Mouse (Mus musculus): ENCODE measurements around the gene Mtfr1l. TPM values are rescaled to one million over a fixed set of nuclear protein-coding genes. Genes with fewer than 3 reads are reported as not detected.
A peak's percentile ranks its signal among the peaks of the same experiment; 100 is the strongest.

Gene Mtfr1l
- 10 to 100 TPM; 60.2 to 60.7 TPM for total RNA-seq (2021)

DNA sequence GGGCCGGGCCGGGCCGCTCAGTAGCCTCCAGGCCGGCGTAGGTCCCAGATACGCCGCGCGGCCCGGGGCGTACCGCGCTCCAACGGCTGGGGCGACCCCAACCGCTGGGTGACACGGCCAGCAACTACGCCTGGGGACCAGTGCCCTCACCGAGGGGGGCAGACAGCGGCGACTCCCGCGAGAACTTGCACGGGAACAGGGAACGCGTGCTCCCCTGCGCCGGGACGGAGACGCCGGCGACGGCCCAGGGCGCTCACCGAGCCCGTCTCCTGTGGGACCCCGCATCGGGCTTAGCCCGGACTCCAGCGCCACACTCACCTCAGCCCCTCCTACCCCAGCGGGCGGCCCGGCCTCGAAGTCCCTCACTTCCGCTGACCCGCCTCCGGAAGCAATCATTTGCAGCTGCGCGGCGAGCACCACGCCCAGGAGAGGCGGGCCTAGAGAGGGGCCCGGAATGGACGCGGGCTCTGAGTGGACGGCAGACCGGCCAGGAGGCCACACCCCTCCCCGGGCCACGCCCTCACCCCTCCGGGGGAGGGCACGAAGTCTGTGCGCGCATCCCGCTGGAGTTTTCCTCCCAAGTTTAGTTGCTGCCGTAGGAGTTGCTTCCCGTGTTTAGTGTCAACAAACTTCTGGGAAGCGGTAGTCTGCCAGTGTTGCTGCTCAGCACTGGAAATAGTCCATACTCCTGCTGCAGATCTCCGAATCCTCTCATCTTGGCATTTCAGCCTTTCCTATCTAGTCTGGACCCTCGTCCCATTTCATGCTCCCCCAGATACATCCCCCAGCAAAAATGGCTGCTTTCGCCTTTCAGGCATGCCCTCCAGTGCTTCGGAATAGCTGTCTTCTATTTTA, at the start of gene Mtfr1l:
TSS of gene Mtfr1l (minus strand) at position 456 of the 855 bp plus-strand sequence.
- peak; percentile 96 to 98 for DNase-seq (ENCODE audit: low spot score in 2 of 2)
- intact Hi-C loops (cut with DNase I): no loop called here

DNA sequence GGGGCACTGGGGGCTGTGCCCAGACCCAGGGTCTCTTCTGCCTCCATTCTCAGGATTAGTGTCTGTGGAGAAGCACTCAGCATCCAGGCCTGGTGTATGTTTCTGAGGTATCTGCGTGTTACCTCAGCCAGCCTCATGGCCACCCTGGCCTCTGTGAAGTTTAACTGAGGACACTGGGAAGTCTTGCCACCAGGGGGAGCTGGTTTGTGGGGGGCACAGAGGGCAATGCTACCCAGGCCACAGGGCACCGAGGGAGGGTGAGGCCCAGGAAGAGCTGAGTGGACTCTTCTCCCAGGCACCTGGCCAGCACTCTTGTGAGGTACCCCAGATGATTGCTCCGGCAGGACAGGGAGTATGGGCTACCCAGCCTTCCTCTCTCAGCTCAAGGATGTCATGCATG, 48.3 kb upstream of the Mtfr1l start:
- intact Hi-C loops (cut with DNase I): loop anchor here (5.0 kb wide), 1 partner anchor 44 kb away; no protein-coding TSS in a partner anchor
- DNase-seq (ENCODE audit: low spot score in 2 of 2): no peak

DNA sequence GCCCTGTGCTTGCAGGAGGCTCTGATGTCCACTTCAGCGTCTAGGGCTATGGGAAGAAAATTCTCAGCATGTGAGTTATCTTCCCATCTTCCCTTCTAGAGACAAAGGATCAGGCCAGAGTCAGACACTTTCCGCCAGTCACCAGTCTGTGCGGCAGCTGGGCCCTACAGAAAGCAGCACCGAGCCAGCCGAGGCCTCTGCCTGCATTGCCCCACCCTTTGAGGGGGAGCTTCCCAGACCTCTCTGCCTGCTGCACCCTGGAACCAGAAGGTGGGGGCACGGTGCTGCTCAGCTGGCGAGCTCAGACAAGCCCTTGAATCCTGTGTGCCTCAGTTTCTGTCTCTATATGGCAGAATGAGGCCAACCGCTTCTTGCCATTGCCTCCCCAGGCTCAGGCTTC, 46.2 kb upstream of the Mtfr1l start:
- no peak for DNase-seq (ENCODE audit: low spot score in 2 of 2)
- intact Hi-C loops (cut with DNase I): loop anchor here (5.0 kb wide), 1 partner anchor 46 kb away; no protein-coding TSS in a partner anchor

DNA sequence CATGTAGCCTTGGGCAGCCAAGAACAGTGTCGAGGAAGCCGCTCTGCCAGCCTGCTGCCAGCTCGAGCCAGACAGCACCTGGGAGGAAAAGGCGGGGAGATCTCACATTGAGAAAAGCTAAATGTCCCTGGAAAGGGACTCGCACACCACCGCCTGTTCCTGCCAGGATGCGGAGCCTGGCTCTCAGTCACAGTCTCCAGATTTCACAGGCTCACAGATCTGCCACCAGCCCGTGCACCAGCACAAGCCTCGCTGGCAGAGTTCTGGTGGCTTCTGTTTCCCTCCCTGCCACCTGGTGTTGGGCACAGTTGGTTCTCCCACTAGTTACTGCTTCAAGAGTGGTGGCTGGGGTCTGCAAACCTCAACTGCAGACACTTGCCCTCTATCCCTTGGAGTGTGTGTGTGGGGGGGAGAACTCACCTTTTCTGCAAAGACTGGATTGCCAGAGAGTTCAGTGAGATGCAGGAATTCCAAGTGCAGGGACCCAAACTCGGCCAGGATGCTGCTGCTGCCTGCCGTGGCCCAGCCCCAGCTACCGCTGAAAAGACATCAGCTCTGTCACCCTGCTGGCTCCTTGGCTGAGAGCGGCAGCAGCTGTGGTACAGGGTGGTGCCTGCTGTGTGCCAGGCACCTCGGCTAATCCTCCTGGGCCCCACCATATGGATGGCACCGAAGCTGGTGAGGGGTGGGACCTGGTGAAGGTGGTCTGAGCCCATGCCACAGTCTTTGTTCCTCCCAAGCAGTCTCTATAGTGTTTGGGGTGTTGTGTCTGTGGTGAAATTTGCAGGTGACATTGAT, 45.4 kb upstream of the Mtfr1l start:
- intact Hi-C loops (cut with DNase I): loop anchor here (5.0 kb wide), 1 partner anchor 47 kb away; no protein-coding TSS in a partner anchor
- peak; percentile 63 to 89 for DNase-seq (ENCODE audit: low spot score in 2 of 2)

DNA sequence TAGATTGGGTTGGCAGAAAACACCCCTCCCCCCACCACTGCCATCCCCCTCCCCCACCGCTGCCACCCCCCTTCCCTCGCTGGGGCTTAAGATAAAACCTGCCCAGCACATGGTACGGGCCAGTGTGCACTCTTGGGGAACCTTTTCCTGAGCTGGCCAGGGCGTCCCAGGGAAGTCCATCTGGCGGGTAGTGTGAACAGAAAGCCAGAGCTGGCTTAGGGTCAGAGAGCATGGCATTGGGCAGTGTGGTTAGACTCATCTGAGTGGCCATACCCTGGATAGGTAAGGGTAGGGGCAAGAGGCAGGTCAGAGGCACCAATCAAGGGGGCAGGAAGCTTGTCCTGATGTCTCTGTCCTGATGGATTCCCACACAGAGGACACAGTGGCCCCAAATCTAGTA, 44.4 kb upstream of the Mtfr1l start:
- intact Hi-C loops (cut with DNase I): loop anchor here (5.0 kb wide), 1 partner anchor 48 kb away; no protein-coding TSS in a partner anchor
- DNase-seq (ENCODE audit: low spot score in 2 of 2): no peak

DNA sequence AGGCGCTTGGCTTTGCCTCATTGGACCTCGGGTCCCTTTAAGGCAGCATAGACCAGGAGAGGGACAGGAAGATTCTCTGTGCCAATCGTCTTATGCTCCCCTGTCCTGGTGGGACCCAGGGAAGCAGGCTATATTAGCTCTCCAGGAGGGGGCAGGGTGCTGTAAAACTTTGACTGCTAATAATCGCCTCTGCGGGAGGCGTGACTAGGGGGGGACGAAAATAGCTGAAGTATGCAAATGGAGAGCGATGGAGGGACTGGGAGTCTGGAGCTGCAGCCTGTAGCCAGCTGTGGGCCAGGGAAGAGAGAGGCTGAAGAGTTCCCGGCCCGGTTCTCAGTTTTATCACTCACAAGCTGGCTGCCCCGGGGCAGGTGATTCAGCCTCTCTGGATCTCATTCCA, 44.0 kb upstream of the Mtfr1l start:
- intact Hi-C loops (cut with DNase I): no loop called here
- no peak for DNase-seq (ENCODE audit: low spot score in 2 of 2)

DNA sequence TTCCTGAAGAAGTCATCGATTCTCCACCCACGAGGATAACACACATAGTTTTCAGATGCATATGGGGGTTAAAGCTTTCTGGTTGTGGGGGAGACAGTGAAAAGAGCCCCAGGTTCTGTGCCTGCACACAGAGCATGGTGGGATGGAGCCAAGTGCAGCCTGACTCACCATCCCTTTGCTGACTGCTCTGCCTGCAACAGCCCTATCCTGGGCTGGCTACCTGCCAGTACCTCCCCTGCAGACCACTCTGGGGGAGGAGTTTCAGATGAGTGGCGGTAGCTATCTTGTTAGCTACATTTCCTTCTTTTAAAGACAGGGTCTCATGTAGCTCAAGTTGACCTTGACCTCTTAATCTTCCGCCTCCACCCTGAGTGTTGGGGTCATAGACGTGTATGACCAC, 43.2 kb upstream of the Mtfr1l start:
- DNase-seq (ENCODE audit: low spot score in 2 of 2): peak in 1 of 2 experiments; percentile 69
- intact Hi-C loops (cut with DNase I): no loop called here

DNA sequence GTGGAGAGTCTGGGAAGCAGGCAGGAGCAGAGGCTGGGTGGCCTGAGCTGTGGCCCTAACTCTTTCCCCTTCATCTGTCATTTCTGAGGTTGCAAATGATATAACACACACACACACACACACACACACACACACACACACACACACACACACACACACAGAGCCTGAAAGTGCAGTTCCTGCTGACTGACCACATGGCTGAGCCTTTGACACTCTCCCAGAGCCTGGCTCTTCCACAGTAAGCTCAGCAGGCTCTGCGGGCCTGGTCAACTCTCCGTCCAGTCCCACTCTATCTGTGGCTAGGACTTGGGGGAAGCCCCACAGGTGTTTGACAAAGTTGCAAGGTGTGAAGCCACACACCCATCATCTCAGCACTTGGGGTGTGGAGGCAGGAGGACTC, 42.1 kb upstream of the Mtfr1l start:
- intact Hi-C loops (cut with DNase I): no loop called here
- DNase-seq (ENCODE audit: low spot score in 2 of 2): no peak

DNA sequence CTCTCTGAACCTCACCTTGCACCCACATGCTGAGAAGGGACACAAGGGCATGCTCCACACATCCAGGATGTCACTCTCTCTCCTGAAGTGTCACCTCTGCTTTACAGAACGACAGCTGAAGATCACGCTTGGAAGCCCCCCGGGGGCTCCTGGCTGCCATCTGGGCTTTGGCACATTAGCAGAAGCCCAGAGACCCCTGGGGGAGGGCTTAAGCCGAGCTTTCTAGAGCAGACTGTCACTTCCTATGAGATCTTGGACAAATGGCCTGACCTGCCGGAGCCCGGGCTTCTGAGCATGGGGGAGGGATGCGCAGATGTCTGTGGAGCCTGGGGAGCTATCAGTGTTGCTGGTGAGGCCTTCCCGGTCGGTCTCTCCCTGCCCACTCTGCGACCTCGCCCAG, 40.3 kb upstream of the Mtfr1l start:
- intact Hi-C loops (cut with DNase I): no loop called here
- no peak for DNase-seq (ENCODE audit: low spot score in 2 of 2)

DNA sequence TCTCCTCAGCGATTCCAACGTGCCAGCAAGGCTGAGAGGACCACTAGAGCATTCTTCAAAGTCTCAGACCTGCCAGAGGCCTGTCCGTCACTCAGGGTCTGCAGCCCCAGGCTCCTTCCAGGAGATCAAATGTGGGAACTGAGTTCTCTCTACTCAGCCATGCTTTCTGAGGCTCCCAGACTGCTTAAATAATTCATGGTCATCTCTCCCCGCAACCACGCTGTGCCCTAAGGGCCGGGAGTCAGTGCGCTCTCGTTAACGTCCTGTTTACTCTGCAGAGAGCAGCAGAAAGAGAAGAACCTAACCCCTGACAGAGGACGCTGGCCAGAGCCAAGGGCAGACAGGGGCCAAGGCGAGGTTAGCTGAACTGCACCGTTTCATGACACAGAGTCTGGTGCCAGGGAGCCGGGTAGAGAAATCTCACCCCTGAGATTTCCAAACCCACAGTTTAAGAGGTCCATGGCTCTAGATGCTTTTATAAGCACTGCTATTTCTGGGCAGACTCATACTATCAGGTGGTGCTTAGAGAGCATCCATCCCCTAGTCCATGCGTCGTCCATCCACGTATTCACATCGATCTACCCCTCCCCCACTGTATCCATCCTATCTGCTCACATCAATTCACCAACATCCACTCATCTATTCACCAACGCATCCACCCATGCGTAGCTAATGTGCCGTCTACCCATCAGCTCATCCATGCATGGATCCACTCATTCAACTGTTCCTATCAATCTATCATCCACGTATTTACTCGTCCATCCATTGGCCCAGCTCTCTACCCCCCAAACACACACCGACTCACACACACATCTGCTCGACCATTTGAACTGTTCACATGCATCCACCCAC, 37.5 kb upstream of the Mtfr1l start:
- intact Hi-C loops (cut with DNase I): no loop called here
- no peak for DNase-seq (ENCODE audit: low spot score in 2 of 2)

DNA sequence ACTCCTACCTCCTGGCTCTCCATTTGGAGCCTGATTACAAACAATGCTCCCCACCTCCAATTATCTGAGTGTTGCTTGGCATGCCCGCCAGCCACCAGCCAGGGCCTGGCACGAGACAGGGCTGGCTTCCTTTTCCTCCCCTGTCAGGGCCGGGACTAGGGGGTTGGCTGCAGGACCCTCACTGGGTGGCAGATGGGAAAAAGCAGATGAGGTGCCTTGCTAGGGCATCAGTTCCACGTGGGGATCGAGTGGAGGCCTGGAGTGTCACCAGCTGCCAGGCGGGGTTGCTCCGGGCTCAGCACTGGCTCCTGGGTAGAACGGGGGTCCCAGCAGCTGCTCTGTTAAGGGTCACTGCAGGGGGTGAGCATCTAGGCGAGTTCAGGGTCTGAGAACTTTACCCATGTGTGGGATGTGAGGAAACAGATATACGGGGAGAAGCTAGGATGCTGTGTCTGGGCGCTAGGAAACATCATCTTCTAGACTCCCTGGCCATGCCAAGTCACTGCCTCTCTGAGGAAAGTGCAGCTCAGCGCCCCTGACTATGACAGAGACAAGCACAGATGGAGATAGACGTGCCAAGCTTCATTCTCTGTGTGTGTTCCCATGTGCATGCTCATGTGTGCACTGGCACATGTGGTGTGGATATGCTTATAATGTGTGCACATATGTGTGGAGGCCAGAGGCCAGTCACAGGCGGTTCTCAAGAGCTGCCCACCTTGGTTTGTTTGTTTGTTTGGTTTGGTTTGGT, 35.7 kb upstream of the Mtfr1l start:
- intact Hi-C loops (cut with DNase I): no loop called here
- DNase-seq (ENCODE audit: low spot score in 2 of 2): no peak

DNA sequence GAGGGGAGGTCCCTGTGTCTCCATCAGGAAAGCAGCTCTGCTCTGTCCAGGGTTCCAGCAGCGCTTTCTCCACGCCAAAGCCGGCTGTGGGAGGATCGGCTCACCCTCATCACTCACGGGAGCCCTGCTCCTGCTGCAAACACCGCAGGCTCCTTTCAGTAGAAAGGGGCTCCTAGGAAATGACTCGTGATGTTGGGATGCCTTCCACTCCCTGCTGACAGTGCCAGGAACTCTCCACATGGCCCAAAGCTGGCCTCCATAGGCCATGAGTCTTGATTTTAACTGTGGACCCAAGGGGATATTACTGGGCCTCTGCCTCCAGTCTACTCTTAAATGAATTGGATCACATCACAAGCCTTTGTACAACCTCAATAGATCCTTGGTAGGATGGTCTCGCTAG, 34.6 kb upstream of the Mtfr1l start:
- intact Hi-C loops (cut with DNase I): no loop called here

DNA sequence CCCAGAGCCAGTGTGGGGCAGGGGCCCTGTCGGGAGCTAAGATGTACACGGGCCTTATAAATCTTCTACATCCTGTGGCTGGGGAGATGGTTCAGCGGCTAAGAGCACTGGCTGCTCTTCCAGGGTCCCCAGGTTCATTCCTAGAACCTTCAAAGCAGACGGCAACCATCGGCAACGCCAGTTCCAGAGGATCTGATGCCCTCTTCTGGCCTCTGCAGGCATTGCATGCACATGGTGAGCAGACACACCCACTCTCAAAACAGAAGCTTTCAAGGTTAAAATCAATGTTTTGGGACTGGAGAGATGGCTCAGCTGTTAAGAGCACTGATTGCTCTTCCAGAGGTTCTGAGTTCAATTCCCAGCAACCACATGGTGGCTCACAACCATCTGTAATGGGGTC, 34.0 kb upstream of the Mtfr1l start:
- DNase-seq (ENCODE audit: low spot score in 2 of 2): no peak
- intact Hi-C loops (cut with DNase I): no loop called here

More for the DNA sequence above, 34.6 kb upstream of the Mtfr1l start:
- no peak for DNase-seq (ENCODE audit: low spot score in 2 of 2)

DNA sequence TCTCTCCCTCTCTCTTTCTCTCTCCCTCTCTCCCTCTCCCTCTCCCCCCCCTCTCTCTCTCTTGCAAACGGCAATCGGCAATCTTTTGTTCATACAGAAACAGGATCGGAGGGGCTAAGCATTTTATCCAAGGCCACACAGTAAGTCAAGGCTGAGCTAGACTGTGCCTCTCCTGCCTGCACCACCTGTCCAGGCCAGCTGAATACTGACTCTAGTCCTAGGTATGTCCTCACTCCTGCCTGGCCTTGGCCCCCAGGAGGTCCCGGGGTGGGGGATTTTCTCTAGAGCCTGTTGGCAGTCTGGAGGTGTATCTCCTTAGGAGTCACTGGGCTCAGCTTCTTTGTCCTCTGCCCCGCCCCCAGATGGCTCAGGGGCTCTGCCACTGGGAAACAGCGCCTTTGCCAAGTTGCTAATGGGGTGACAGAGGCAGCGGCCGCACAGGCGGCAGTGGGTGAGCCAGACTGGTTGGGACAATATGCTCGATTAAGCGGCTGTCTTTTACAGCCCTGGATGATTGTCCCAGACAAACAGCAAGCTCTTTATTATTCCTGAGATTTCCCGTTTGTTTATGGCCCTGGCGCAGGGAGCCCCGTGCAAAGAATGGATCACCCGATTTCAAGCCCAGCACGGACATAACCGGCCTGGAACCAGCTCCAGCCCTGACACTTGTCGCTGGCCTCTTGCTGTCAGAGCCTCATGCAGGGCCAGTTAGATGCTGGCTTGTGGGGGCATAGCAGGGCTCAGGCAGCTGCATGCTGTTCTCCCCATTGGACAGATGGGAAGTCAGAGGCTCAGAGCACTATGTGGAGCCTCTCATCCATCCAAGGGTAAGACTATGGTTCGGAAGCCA, 32.4 kb upstream of the Mtfr1l start:
- intact Hi-C loops (cut with DNase I): no loop called here

DNA sequence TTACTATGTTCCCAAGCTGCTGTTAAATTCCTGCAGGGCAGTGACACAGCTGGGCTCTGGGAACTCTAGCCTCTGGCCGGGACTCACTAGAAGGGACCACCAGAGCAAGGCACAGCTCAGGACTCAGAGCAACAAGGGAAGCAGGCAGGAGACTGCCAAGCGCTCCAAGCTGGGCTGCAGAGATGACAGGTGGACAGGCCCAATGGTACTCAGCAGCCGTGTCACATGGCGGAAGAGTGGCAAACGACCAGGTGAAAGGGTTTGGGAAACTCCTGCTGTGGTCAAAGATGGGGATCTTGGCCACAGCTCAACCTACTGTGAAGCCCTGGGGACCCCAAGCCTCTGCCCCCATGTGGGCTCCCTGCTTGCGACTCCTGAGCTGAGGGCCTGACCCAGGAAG, 28.9 kb upstream of the Mtfr1l start:
- DNase-seq (ENCODE audit: low spot score in 2 of 2): no peak
- intact Hi-C loops (cut with DNase I): no loop called here

More for the DNA sequence above, 32.4 kb upstream of the Mtfr1l start:
- peak in 1 of 2 experiments; percentile 48 for DNase-seq (ENCODE audit: low spot score in 2 of 2)

DNA sequence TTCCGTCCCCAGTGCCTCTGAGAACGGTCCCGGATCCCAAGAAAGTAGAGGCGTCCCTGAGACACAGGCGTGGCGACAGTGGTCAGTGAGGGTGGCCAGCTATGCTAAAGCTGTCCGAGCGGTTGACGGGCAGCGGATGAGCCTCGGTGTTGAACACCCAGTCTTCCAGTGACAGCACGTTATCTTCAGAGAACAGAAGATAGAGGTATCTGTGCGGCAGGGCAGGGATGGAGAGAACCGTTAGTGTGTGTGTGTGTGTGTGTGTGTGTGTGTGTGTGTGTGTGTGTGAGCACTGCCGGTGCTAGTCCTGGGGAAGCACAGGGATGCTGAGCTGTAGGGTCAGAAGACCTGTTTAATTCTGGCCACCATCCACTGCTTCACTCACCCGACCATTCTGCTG, 28.4 kb upstream of the Mtfr1l start:
- intact Hi-C loops (cut with DNase I): no loop called here
- no peak for DNase-seq (ENCODE audit: low spot score in 2 of 2)

DNA sequence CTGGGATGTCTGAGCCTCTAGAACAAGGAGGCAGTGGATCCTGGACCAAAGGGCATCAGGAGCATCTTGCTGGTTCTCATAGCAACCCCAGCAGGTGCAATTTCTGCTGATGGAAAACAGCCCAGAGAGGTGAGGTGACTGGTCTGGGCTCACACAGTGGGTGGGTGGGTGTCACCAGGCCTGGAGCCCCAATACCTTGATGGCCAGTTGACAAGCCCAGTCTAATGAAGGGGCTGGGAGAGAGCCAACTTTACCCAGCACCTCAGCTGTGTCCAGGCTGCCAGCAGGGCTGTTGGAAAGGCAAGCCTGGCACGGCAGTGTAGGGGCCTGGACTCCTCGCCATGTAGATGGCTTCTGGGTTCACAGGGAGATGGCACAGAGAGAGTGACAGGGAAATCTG, 26.8 kb upstream of the Mtfr1l start:
- no peak for DNase-seq (ENCODE audit: low spot score in 2 of 2)

DNA sequence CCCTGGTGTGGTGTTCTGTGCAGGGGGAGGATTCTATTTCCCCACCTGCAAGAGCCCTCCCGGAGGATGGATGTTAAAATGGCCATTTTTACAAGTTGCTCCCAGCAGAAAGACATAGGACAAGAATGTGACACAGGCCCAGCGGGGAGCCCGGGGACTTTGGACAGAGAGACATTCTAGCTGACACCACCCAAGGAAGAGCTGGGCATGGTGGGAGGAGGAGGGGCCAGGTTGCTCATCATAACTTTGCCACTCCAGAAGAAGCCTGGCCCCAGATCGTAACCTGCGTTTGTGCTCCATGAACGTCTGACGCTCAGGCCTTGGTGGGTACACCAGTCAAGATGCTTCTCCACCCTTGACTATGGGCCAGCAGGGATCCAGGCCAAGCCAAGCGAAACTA, 25.5 kb upstream of the Mtfr1l start:
- no peak for DNase-seq (ENCODE audit: low spot score in 2 of 2)
- intact Hi-C loops (cut with DNase I): no loop called here

More for the DNA sequence above, 26.8 kb upstream of the Mtfr1l start:
- intact Hi-C loops (cut with DNase I): no loop called here
